Mouse (Mus musculus) urinary bladder, postnatal 4 days (tissue): ENCODE measurements around the gene Patj.
"Not testable (repeated sequence)": the region's sequence is repeated elsewhere in the genome, so short reads cannot be mapped to it uniquely, and the experiment has no call there.

ENCODE experiments used
- DNase-seq, 2 experiments: peaks; one replicate each; pipeline ENCODE4 v3.0.0; 2021 to 2022; ENCODE audit warnings: low spot score in 2 of 2

Gene Patj

GRCm38 (mm10) chr4:98395690-98396437 is at the start of gene Patj:
Gene Patj (plus strand): TSS chr4:98395785.
- DNase-seq, result peak; percentile 66 to 67

GRCm38 (mm10) chr4:98348580-98348979 is 47.0 kb upstream of the Patj start:
- DNase-seq, result no peak

GRCm38 (mm10) chr4:98358034-98358809 is 37.4 kb upstream of the Patj start:
- no peak for DNase-seq

- no peak for DNase-seq
These were observed 20.2 kb upstream of the Patj start for GRCm38 (mm10) chr4:98375401-98375800.

GRCm38 (mm10) chr4:98376943-98377342 is 18.6 kb upstream of the Patj start:
- no peak for DNase-seq

GRCm38 (mm10) chr4:98382716-98383424 is 12.7 kb upstream of the Patj start, which contains the start of gene Tm2d1:
Gene Tm2d1 (minus strand): TSS chr4:98383306.
- DNase-seq, result peak; percentile 74 to 83

GRCm38 (mm10) chr4:98385036-98385435 is 10.5 kb upstream of the Patj start:
- DNase-seq, result no peak

GRCm38 (mm10) chr4:98395346-98395689 is 267 bp upstream of the Patj start:
- DNase-seq, result no peak

- DNase-seq, result peak in 1 of 2 experiments; percentile 22
These were observed 5.5 kb downstream of the Patj start for GRCm38 (mm10) chr4:98400926-98401583.

GRCm38 (mm10) chr4:98401584-98401962 is 6.0 kb downstream of the Patj start:
- no peak for DNase-seq

- no peak for DNase-seq
These were observed 7.9 kb downstream of the Patj start for GRCm38 (mm10) chr4:98403492-98403891.

GRCm38 (mm10) chr4:98404412-98404811 is 8.8 kb downstream of the Patj start:
- DNase-seq, result no peak

- no peak for DNase-seq
These were observed 12.9 kb downstream of the Patj start for GRCm38 (mm10) chr4:98408455-98408854.

GRCm38 (mm10) chr4:98415150-98415549 is 19.6 kb downstream of the Patj start:
- DNase-seq, result not testable (repeated sequence)

GRCm38 (mm10) chr4:98428371-98428770 is 32.8 kb downstream of the Patj start:
- DNase-seq, result no peak

- no peak for DNase-seq
These were observed 40.3 kb downstream of the Patj start for GRCm38 (mm10) chr4:98435641-98436457.

- no peak for DNase-seq
These were observed 41.2 kb downstream of the Patj start for GRCm38 (mm10) chr4:98436664-98437363.

- no peak for DNase-seq
These were observed 43.8 kb downstream of the Patj start for GRCm38 (mm10) chr4:98439261-98440005.

GRCm38 (mm10) chr4:98441248-98441647 is 45.7 kb downstream of the Patj start:
- no peak for DNase-seq
